In the genomic region with DNA sequence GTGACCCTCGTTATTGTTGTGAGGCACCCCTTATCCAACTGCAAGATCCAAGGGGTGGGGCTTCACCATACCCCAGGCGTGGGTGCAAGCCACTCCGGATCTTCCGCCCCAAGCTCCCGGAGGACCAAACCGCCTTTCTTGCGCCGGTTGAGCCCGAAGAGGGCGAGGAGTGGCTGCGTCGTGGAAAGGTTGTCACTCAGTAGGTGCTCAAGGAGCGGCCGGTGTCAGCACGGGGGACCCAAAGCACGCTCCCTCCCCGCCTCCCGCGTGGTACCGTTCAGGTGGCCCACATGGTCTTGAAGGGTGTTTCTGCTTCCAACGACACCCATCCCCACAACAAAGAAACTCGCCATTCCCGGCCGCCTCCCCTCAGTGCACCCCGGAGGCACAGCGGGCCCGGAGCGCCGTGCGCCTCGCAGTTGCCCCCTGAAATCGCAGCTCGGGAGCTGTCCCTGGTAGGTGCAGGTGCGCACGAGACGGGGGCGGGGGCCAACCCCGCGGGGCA, we compare ENCODE assay signal across 8 mouse cellular contexts. TPM values are rescaled to one million over a fixed set of nuclear protein-coding genes. Genes with fewer than 3 reads are reported as not detected.
DNase-seq lines count a peak whose midpoint lies in the region; ATAC-seq and TF ChIP-seq lines count a peak whose summit lies in the region.

A gene (plus strand): TSS at position 146 of the 505 bp plus-strand sequence.

- no peaks in the 10 kb centered on the region for H3K27me3 ChIP-seq in cerebellum, adult 2 months (ENCODE audit: control insufficient read depth, insufficient read depth, low read length)
- no peaks in the 10 kb centered on the region for H3K27me3 ChIP-seq in hindbrain, embryonic 12.5 days
- peaks cover 26% of the 10 kb centered on the region for H3K27me3 ChIP-seq in megakaryocyte, embryonic 14.5 days (replicated peaks)

- peak; percentile 37 for DNase-seq in ovary, adult 18-20 months (ENCODE audit: low spot score)
- DNase-seq in ovary, postnatal 14 days (ENCODE audit: low spot score) = no peak
- peak in 1 of 2 experiments; percentile 83 for DNase-seq in cerebellum, adult 2 months
- peak; percentile 53 to 55 for DNase-seq in frontal cortex, postnatal 25 days (ENCODE audit: low spot score in 2 of 2)
- DNase-seq in left cerebral cortex, postnatal 10 days (ENCODE audit: extremely low spot score in 1 of 2, low spot score in 2 of 2) = peak; percentile 36 to 75
- DNase-seq in telencephalon, adult 2 months (ENCODE audit: low read depth, low spot score) = peak; percentile 19

- H3K4me1 ChIP-seq in cerebellum, adult 2 months (ENCODE audit: control insufficient read depth, insufficient read depth, low read length) = peaks cover 24% of the 10 kb centered on the region
- peaks cover 25% of the 10 kb centered on the region for H3K4me1 ChIP-seq in hindbrain, embryonic 12.5 days
- H3K4me1 ChIP-seq in megakaryocyte, embryonic 14.5 days = peaks cover 40% of the 10 kb centered on the region

- TF ChIP-seq POLR2A in cerebellum, adult 2 months (IDR thresholded peaks at IDR 0.05; ENCODE audit: borderline replicate concordance, insufficient read depth, low read length) = no peak

- H3K4me3 ChIP-seq in cerebellum, adult 2 months (replicated peaks; ENCODE audit: insufficient read depth, low read depth, low read length) = peak within 1 kb of the TSS; percentile 96
- H3K4me3 ChIP-seq in hindbrain, embryonic 12.5 days = peak within 1 kb of the TSS; percentile 83
- peak within 1 kb of the TSS; percentile 96 for H3K4me3 ChIP-seq in megakaryocyte, embryonic 14.5 days (replicated peaks)

- TF ChIP-seq CTCF in cerebellum, adult 2 months (IDR thresholded peaks at IDR 0.05; ENCODE audit: borderline replicate concordance, insufficient read depth, low read depth, low read length) = no peak

- intact Hi-C loops in left cerebral cortex, postnatal 10 days (cut with DNase I) = loop anchor here (5.0 kb wide), 1 partner anchor 45 kb away; no protein-coding TSS in a partner anchor

- peak; percentile 64 for ATAC-seq in hindbrain, embryonic 12.5 days (ENCODE audit: low FRiP score)

- H3K9ac ChIP-seq in hindbrain, embryonic 12.5 days = peak within 1 kb of the TSS; percentile 100

- WGBS in cerebellum, adult 2 months = under 1% methylated on average over 39 of the region's 39 CpGs
- WGBS in hindbrain, embryonic 12.5 days = under 1% methylated on average over 38 of the region's 39 CpGs

- H3K27ac ChIP-seq in cerebellum, adult 2 months (ENCODE audit: insufficient read depth, low read length) = peak within 1 kb of the TSS; percentile 100
- peak within 1 kb of the TSS; percentile 100 for H3K27ac ChIP-seq in hindbrain, embryonic 12.5 days

- H3K4me2 ChIP-seq in hindbrain, embryonic 12.5 days (replicated peaks) = peak within 1 kb of the TSS; percentile 71

- no peaks in the 10 kb centered on the region for H3K9me3 ChIP-seq in hindbrain, embryonic 12.5 days (replicated peaks)
- no peaks in the 10 kb centered on the region for H3K9me3 ChIP-seq in megakaryocyte, embryonic 14.5 days

- H3K36me3 ChIP-seq in hindbrain, embryonic 12.5 days = no peaks in the 10 kb centered on the region
- H3K36me3 ChIP-seq in megakaryocyte, embryonic 14.5 days (replicated peaks; ENCODE audit: low read length) = peaks cover 4% of the 10 kb centered on the region

RNA-seq across cellular contexts. Expression of the gene that starts here (rescaled TPM):
- 36.9 and 38.3 TPM in 2 replicates for polyA plus RNA-seq in cerebellum, adult 2 months (2012; rRNA removed)
- polyA plus RNA-seq in hindbrain, embryonic 12.5 days (2016; fragmentation: Nextera tagmentation; extraction: Ambion mirVana) = 59.3 and 70.8 TPM in 2 replicates
- total RNA-seq in left cerebral cortex, postnatal 10 days (2021) = 10 to 100 TPM; 56.2 to 62.9 TPM
- polyA plus RNA-seq in megakaryocyte, embryonic 14.5 days (2012; ENCODE audit: insufficient read depth, low replicate concordance) = 2.1 and 3.5 TPM in 2 replicates
